Mouse (Mus musculus): ENCODE results near the gene Vps25. TPM values are rescaled to one million over a fixed set of nuclear protein-coding genes. Genes with fewer than 3 reads are reported as not detected.

Gene Vps25
- polyA plus RNA-seq (2012; rRNA removed) = 55.6 and 58.8 TPM in 2 replicates

- H3K4me3 ChIP-seq (ENCODE audit: insufficient read depth, low read length) = peak within 1 kb of the TSS; percentile 88
- H3K4me1 ChIP-seq (ENCODE audit: control insufficient read depth, insufficient read depth, low read length) = peaks cover 2% of the 10 kb centered on the region
- H3K27ac ChIP-seq (ENCODE audit: insufficient read depth, low read length) = peak within 1 kb of the TSS; percentile 76
- no peak for TF ChIP-seq CTCF (IDR thresholded peaks at IDR 0.05; ENCODE audit: extremely low read depth, insufficient read depth, low read length)
- peak; percentile 83 for TF ChIP-seq POLR2A (IDR thresholded peaks at IDR 0.05; ENCODE audit: extremely low read depth, insufficient read depth, low read length)
Observed at GRCm38 (mm10) chr11:101253613-101254389, at the start of gene Vps25. Gene Vps25 (plus strand): TSS chr11:101253707.

GRCm38 (mm10) chr11:101211970-101212369 is 41.5 kb upstream of the Vps25 start:
- Histone ChIP-seq H3K4me3 (ENCODE audit: insufficient read depth, low read length) (no peak overlapping the region), H3K4me1 (ENCODE audit: control insufficient read depth, insufficient read depth, low read length) (no peaks in the 10 kb centered on the region), H3K27ac (ENCODE audit: insufficient read depth, low read length) (no peak overlapping the region)
- TF ChIP-seq CTCF (IDR thresholded peaks at IDR 0.05; ENCODE audit: extremely low read depth, insufficient read depth, low read length) (peak; percentile 43), POLR2A (IDR thresholded peaks at IDR 0.05; ENCODE audit: extremely low read depth, insufficient read depth, low read length) (no peak)

- H3K4me3 ChIP-seq (ENCODE audit: insufficient read depth, low read length) = no peak overlapping the region
- no peak for TF ChIP-seq POLR2A (IDR thresholded peaks at IDR 0.05; ENCODE audit: extremely low read depth, insufficient read depth, low read length)
- no peak overlapping the region for H3K27ac ChIP-seq (ENCODE audit: insufficient read depth, low read length)
- H3K4me1 ChIP-seq (ENCODE audit: control insufficient read depth, insufficient read depth, low read length) = no peaks in the 10 kb centered on the region
Observed at GRCm38 (mm10) chr11:101216936-101217335, 36.6 kb upstream of the Vps25 start.

GRCm38 (mm10) chr11:101218436-101219055 is 35.0 kb upstream of the Vps25 start:
- H3K4me1 ChIP-seq (ENCODE audit: control insufficient read depth, insufficient read depth, low read length) = no peaks in the 10 kb centered on the region
- no peak overlapping the region for H3K27ac ChIP-seq (ENCODE audit: insufficient read depth, low read length)
- no peak overlapping the region for H3K4me3 ChIP-seq (ENCODE audit: insufficient read depth, low read length)
- TF ChIP-seq POLR2A (IDR thresholded peaks at IDR 0.05; ENCODE audit: extremely low read depth, insufficient read depth, low read length) = no peak
- no peak for TF ChIP-seq CTCF (IDR thresholded peaks at IDR 0.05; ENCODE audit: extremely low read depth, insufficient read depth, low read length)

GRCm38 (mm10) chr11:101220853-101221252 is 32.7 kb upstream of the Vps25 start:
- no peak overlapping the region for H3K4me3 ChIP-seq (ENCODE audit: insufficient read depth, low read length)
- H3K27ac ChIP-seq (ENCODE audit: insufficient read depth, low read length) = peak overlapping the region; percentile 65; the same call in 1 of the 2 replicates
- TF ChIP-seq POLR2A (IDR thresholded peaks at IDR 0.05; ENCODE audit: extremely low read depth, insufficient read depth, low read length) (no peak), CTCF (IDR thresholded peaks at IDR 0.05; ENCODE audit: extremely low read depth, insufficient read depth, low read length) (no peak)
- peaks cover 2% of the 10 kb centered on the region; the same call in 1 of the 2 replicates for H3K4me1 ChIP-seq (ENCODE audit: control insufficient read depth, insufficient read depth, low read length)

GRCm38 (mm10) chr11:101221306-101221986 is 32.1 kb upstream of the Vps25 start:
- TF ChIP-seq CTCF (IDR thresholded peaks at IDR 0.05; ENCODE audit: extremely low read depth, insufficient read depth, low read length) = no peak
- no peak for TF ChIP-seq POLR2A (IDR thresholded peaks at IDR 0.05; ENCODE audit: extremely low read depth, insufficient read depth, low read length)
- Histone ChIP-seq H3K27ac (ENCODE audit: insufficient read depth, low read length) (no peak overlapping the region; the same call in 1 of the 2 replicates), H3K4me3 (ENCODE audit: insufficient read depth, low read length) (no peak overlapping the region), H3K4me1 (ENCODE audit: control insufficient read depth, insufficient read depth, low read length) (peaks cover 2% of the 10 kb centered on the region; the same call in 1 of the 2 replicates)

- no peak for TF ChIP-seq POLR2A (IDR thresholded peaks at IDR 0.05; ENCODE audit: extremely low read depth, insufficient read depth, low read length)
- no peak for TF ChIP-seq CTCF (IDR thresholded peaks at IDR 0.05; ENCODE audit: extremely low read depth, insufficient read depth, low read length)
- peaks cover 2% of the 10 kb centered on the region; the same call in 1 of the 2 replicates for H3K4me1 ChIP-seq (ENCODE audit: control insufficient read depth, insufficient read depth, low read length)
- no peak overlapping the region for H3K4me3 ChIP-seq (ENCODE audit: insufficient read depth, low read length)
- no peak overlapping the region for H3K27ac ChIP-seq (ENCODE audit: insufficient read depth, low read length)
Observed at GRCm38 (mm10) chr11:101224337-101224736, 29.2 kb upstream of the Vps25 start.

- Histone ChIP-seq H3K4me1 (ENCODE audit: control insufficient read depth, insufficient read depth, low read length) (peaks cover 2% of the 10 kb centered on the region; the same call in 1 of the 2 replicates), H3K27ac (ENCODE audit: insufficient read depth, low read length) (peak overlapping the region; percentile 62; the same call in 1 of the 2 replicates), H3K4me3 (ENCODE audit: insufficient read depth, low read length) (peak overlapping the region; percentile 59)
- TF ChIP-seq POLR2A (IDR thresholded peaks at IDR 0.05; ENCODE audit: extremely low read depth, insufficient read depth, low read length) (no peak), CTCF (IDR thresholded peaks at IDR 0.05; ENCODE audit: extremely low read depth, insufficient read depth, low read length) (no peak)
Observed at GRCm38 (mm10) chr11:101225331-101226064, 28.0 kb upstream of the Vps25 start.
